Mouse (Mus musculus): ENCODE measurements around the gene Spaar. TPM values are rescaled to one million over a fixed set of nuclear protein-coding genes. Genes with fewer than 3 reads are reported as not detected.

Spaar gene
- total RNA-seq, 2 experiments from 2014 or later: 1.3 to 1.5 TPM

DNA sequence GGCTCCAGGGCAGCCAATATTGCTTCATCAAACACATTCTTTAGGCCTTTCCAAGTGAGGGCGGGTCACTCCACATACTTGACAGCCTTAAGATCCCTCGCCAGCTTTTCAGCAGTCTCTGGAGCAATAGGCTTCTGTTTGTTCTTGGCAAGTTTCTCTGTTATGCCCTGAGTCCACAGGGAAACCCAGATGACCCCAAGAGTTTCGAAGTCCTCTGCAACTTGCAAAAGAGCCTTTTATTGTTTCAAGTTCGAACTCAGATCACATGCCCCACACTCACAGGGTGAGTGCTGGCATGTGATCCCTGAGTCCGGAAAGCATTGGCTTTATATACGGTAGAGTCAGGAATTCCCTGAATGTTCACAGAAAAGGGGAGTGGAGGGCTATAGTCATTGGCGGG is 69.1 kb downstream of the Spaar start:
- DNase-seq: no peak

Other genes with a start within 250 kb of the Spaar start
- gene Sit1, start 246.3 kb upstream of the Spaar start, total RNA-seq (2021): not detected
- 10 to 100 TPM; 21.9 to 26.8 TPM for gene Ccdc107, start 237.1 kb upstream of the Spaar start, total RNA-seq (2021)
- under 1 TPM in 1 of 2 experiments, not detected in 1; 0.69 TPM for gene Arhgef39, start 230.3 kb upstream of the Spaar start, total RNA-seq (2021)
- 1 to 10 TPM; 2.2 to 2.7 TPM for gene Car9, start 223.1 kb upstream of the Spaar start, total RNA-seq (2021)
- gene Tpm2, start 206.3 kb upstream of the Spaar start, total RNA-seq (2021): over 10,000 TPM in 1 of 2 experiments, 1,000 to 10,000 TPM in 1; 8,936 to 14,319 TPM
- 10 to 100 TPM; 34.9 to 41.8 TPM for gene Creb3, start 167.7 kb upstream of the Spaar start, total RNA-seq (2021)
- 10 to 100 TPM; 56.2 to 79.8 TPM for gene Tln1, start 167.3 kb upstream of the Spaar start, total RNA-seq (2021)
- gene Rgp1, start 151.3 kb upstream of the Spaar start, total RNA-seq (2021): 10 to 100 TPM; 21.1 to 22.5 TPM
- gene Gba2, start 151.2 kb upstream of the Spaar start, total RNA-seq (2021): 1 to 10 TPM; 5.5 to 6.1 TPM
- under 1 TPM in 1 of 2 experiments, not detected in 1; 0.64 TPM for gene Msmp, start 145.5 kb upstream of the Spaar start, total RNA-seq (2021)
- gene Npr2, start 98.1 kb upstream of the Spaar start, total RNA-seq (2021): 10 to 100 TPM; 32.5 to 36.6 TPM
- under 1 TPM in 1 of 2 experiments, not detected in 1; 0.33 TPM for gene Spag8, start 76.4 kb upstream of the Spaar start, total RNA-seq (2021)
- 10 to 100 TPM; 37.5 to 39.6 TPM for gene Hint2, start 73.6 kb upstream of the Spaar start, total RNA-seq (2021)
- 10 to 100 TPM; 10.7 to 12.1 TPM for gene Tmem8b, start 61.1 kb upstream of the Spaar start, total RNA-seq (2021)
- under 1 TPM in 1 of 2 experiments, not detected in 1; 0.13 TPM for gene Fam221b, start 60.9 kb upstream of the Spaar start, total RNA-seq (2021)
- not detected for gene Olfr70, start 29.2 kb upstream of the Spaar start, total RNA-seq (2021)
- gene Olfr71, start 19.8 kb upstream of the Spaar start, total RNA-seq (2021): not detected
- gene Hrct1, start 2.8 kb upstream of the Spaar start, total RNA-seq (2021): 1 to 10 TPM; 1.4 to 2.3 TPM
- not detected for gene Olfr159, start 41.0 kb downstream of the Spaar start, total RNA-seq (2021)
- not detected for gene Olfr156, start 93.9 kb downstream of the Spaar start, total RNA-seq (2021)
- not detected for gene Olfr157, start 110.2 kb downstream of the Spaar start, total RNA-seq (2021)
- gene Olfr155, start 121.5 kb downstream of the Spaar start, total RNA-seq (2021): not detected
- gene Reck, start 145.5 kb downstream of the Spaar start, total RNA-seq (2021): 1 to 10 TPM; 2.5 to 4.4 TPM
- gene Glipr2, start 227.4 kb downstream of the Spaar start, total RNA-seq (2021): 1 to 10 TPM; 2.8 to 4.9 TPM